Mouse (Mus musculus) myocyte (in vitro differentiated cells): ENCODE measurements around the gene Bscl2. TPM values are rescaled to one million over a fixed set of nuclear protein-coding genes. Genes with fewer than 3 reads are reported as not detected.

Source experiments
- H3K27me3 ChIP-seq: one replicate; pipeline ENCODE4 v1.6.1; 2011; ENCODE audit not compliant: control insufficient read depth, insufficient read depth, insufficient read length
- H3K36me3 ChIP-seq: one replicate; pipeline ENCODE4 v1.6.1; 2011; ENCODE audit not compliant: control insufficient read depth, insufficient read depth
- H3K4me2 ChIP-seq: one replicate; pipeline ENCODE4 v1.6.1; 2011; ENCODE audit warnings: low read depth, control low read depth
- H3K4me3 ChIP-seq: one replicate; pipeline ENCODE4 v1.5.1; 2011; ENCODE audit warnings: mild to moderate bottlenecking, control low read depth, moderate library complexity
- H3K79me2 ChIP-seq: one replicate; pipeline ENCODE4 v1.6.1; 2011; ENCODE audit not compliant: control insufficient read depth, insufficient read depth
- H3ac ChIP-seq: one replicate; pipeline ENCODE4 v1.6.1; 2011; ENCODE audit not compliant: control insufficient read depth, insufficient read length
- CEBPB ChIP-seq: IDR thresholded peaks from 2 replicates; pipeline ENCODE4 v1.6.1; 2011; ENCODE audit warnings: mild to moderate bottlenecking, moderate library complexity; ENCODE audit not compliant: poor library complexity, insufficient read depth, severe bottlenecking
- E2F4 ChIP-seq: IDR thresholded peaks from one replicate; pipeline ENCODE4 v1.6.1; 2011; ENCODE audit warnings: mild to moderate bottlenecking, control low read depth, moderate library complexity; ENCODE audit not compliant: insufficient read depth
- MAX ChIP-seq: IDR thresholded peaks from one replicate; pipeline ENCODE4 v1.6.1; 2011; ENCODE audit warnings: low read depth, mild to moderate bottlenecking, control low read depth
- MYOD1 ChIP-seq, 3 experiments: IDR thresholded peaks; one replicate each; pipeline ENCODE4 v1.6.1; 2011; ENCODE audit warnings: control low read depth in 2 of 3, low read depth in 2 of 3, mild to moderate bottlenecking in 2 of 3, moderate library complexity in 1 of 3; ENCODE audit not compliant: insufficient read length in 2 of 3, control insufficient read depth in 1 of 3
- MYOG ChIP-seq, 3 experiments: IDR thresholded peaks; one replicate each; pipeline ENCODE4 v1.6.1; 2011; ENCODE audit warnings: control low read depth in 2 of 3, low read depth in 2 of 3, mild to moderate bottlenecking in 2 of 3; ENCODE audit not compliant: insufficient read length in 2 of 3, control insufficient read depth in 1 of 3, insufficient read depth in 1 of 3
- POLR2A ChIP-seq: IDR thresholded peaks from one replicate; pipeline ENCODE4 v1.6.1; 2011; ENCODE audit warnings: low read depth, mild to moderate bottlenecking, control low read depth, moderate library complexity; ENCODE audit not compliant: insufficient read length
- POLR2AphosphoS2 ChIP-seq: IDR thresholded peaks from one replicate; pipeline ENCODE4 v1.6.1; 2011; ENCODE audit warnings: low read depth, control low read depth; ENCODE audit not compliant: insufficient read length
- REST ChIP-seq: IDR thresholded peaks from one replicate; pipeline ENCODE4 v1.6.1; 2011; ENCODE audit warnings: mild to moderate bottlenecking, control low read depth, moderate library complexity; ENCODE audit not compliant: insufficient read depth, insufficient read length
- SRF ChIP-seq: IDR thresholded peaks from one replicate; pipeline ENCODE4 v1.6.1; 2011; ENCODE audit warnings: low read depth; ENCODE audit not compliant: control insufficient read depth, insufficient read length
- TCF12 ChIP-seq: IDR thresholded peaks from one replicate; pipeline ENCODE4 v1.6.1; 2011; ENCODE audit warnings: mild to moderate bottlenecking, control low read depth; ENCODE audit not compliant: poor library complexity, insufficient read depth, severe bottlenecking
- TCF3 ChIP-seq: IDR thresholded peaks from one replicate; pipeline ENCODE4 v1.6.1; 2011; ENCODE audit warnings: low read depth, control low read depth; ENCODE audit not compliant: insufficient read length
- USF1 ChIP-seq: IDR thresholded peaks from one replicate; pipeline ENCODE4 v1.6.1; 2011; ENCODE audit warnings: low read depth, mild to moderate bottlenecking, control low read depth, moderate library complexity
- polyA plus RNA-seq: library from polyadenylated mRNA; unstranded; fragments of >200 nt; fragmentation: generic; extraction: Trizol; gene quantifications from one replicate; pipeline ENCODE4 v1.2.1, GENCODE M21; 2012; ENCODE audit warnings: missing spikeins

Bscl2 gene
- polyA plus RNA-seq, 1 experiment = 5.7 TPM

- no peak overlapping the region for H3K4me3 ChIP-seq
- H3K27me3 ChIP-seq = no peaks in the 10 kb centered on the region
- no peak overlapping the region for H3K4me2 ChIP-seq
- TF ChIP-seq POLR2AphosphoS2 (no peak), E2F4 (no peak), SRF (no peak)
- peaks cover 27% of the 10 kb centered on the region for H3K36me3 ChIP-seq
- no peaks in the 10 kb centered on the region for H3K79me2 ChIP-seq
- H3ac ChIP-seq = no peak overlapping the region
Observed at GRCm38 (mm10) chr19:8848356-8848755, 11.1 kb downstream of the Bscl2 start.

- peaks cover 22% of the 10 kb centered on the region for H3K36me3 ChIP-seq
- TF ChIP-seq USF1 (peak; percentile 57), MYOD1 (IDR thresholded peaks at IDR 0.05; ENCODE audit: control insufficient read depth in 1 of 3, insufficient read length in 2 of 3, low read depth in 2 of 3) (no peak), CEBPB (no peak)
- no peaks in the 10 kb centered on the region for H3K27me3 ChIP-seq
- H3K4me3 ChIP-seq = no peak within 1 kb of the TSS
- H3K79me2 ChIP-seq = no peaks in the 10 kb centered on the region
- no peak within 1 kb of the TSS for H3ac ChIP-seq
- H3K4me2 ChIP-seq = peak within 1 kb of the TSS; percentile 20
Observed at GRCm38 (mm10) chr19:8850402-8850901, 13.2 kb downstream of the Bscl2 start, which contains the start of gene Lrrn4cl. Gene Lrrn4cl (plus strand): TSS chr19:8850768.

GRCm38 (mm10) chr19:8851639-8852038, 14.4 kb downstream of the Bscl2 start:
- no peaks in the 10 kb centered on the region for H3K27me3 ChIP-seq
- no peak overlapping the region for H3K4me3 ChIP-seq
- no peak for TF ChIP-seq REST
- TF ChIP-seq POLR2A = no peak
- TF ChIP-seq MYOD1 (IDR thresholded peaks at IDR 0.05; ENCODE audit: control insufficient read depth in 1 of 3, insufficient read length in 2 of 3, low read depth in 2 of 3) = no peak
- TF ChIP-seq CEBPB = no peak
- no peak for TF ChIP-seq TCF3
- no peak for TF ChIP-seq MAX
- TF ChIP-seq TCF12 = no peak
- TF ChIP-seq E2F4 = no peak
- TF ChIP-seq POLR2AphosphoS2 = no peak
- H3K79me2 ChIP-seq = no peaks in the 10 kb centered on the region
- peaks cover 12% of the 10 kb centered on the region for H3K36me3 ChIP-seq
- H3K4me2 ChIP-seq = no peak overlapping the region
- H3ac ChIP-seq = no peak overlapping the region

- Histone ChIP-seq H3K4me3 (no peak overlapping the region), H3K27me3 (no peaks in the 10 kb centered on the region), H3K36me3 (peaks cover 8% of the 10 kb centered on the region), H3K79me2 (no peaks in the 10 kb centered on the region), H3ac (no peak overlapping the region), H3K4me2 (no peak overlapping the region)
- TF ChIP-seq TCF12 (no peak), SRF (no peak), POLR2AphosphoS2 (no peak), USF1 (no peak), MYOG (IDR thresholded peaks at IDR 0.05; ENCODE audit: control insufficient read depth in 1 of 3, insufficient read depth in 1 of 3, insufficient read length in 2 of 3, low read depth in 2 of 3) (no peak), REST (no peak), E2F4 (no peak), TCF3 (no peak), MYOD1 (IDR thresholded peaks at IDR 0.05; ENCODE audit: control insufficient read depth in 1 of 3, insufficient read length in 2 of 3, low read depth in 2 of 3) (no peak), CEBPB (no peak), MAX (no peak), POLR2A (no peak)
Observed at GRCm38 (mm10) chr19:8852236-8852928, 15.1 kb downstream of the Bscl2 start.

- H3K36me3 ChIP-seq = peaks cover 8% of the 10 kb centered on the region
- H3K4me3 ChIP-seq = no peak overlapping the region
- no peak overlapping the region for H3ac ChIP-seq
- no peak for TF ChIP-seq POLR2AphosphoS2
- TF ChIP-seq E2F4 = no peak
- TF ChIP-seq MYOD1 (IDR thresholded peaks at IDR 0.05; ENCODE audit: control insufficient read depth in 1 of 3, insufficient read length in 2 of 3, low read depth in 2 of 3) = no peak
- TF ChIP-seq MYOG (IDR thresholded peaks at IDR 0.05; ENCODE audit: control insufficient read depth in 1 of 3, insufficient read depth in 1 of 3, insufficient read length in 2 of 3, low read depth in 2 of 3) = no peak
- no peak for TF ChIP-seq TCF12
- H3K4me2 ChIP-seq = no peak overlapping the region
- H3K79me2 ChIP-seq = no peaks in the 10 kb centered on the region
- H3K27me3 ChIP-seq = no peaks in the 10 kb centered on the region
Observed at GRCm38 (mm10) chr19:8853117-8853516, 15.8 kb downstream of the Bscl2 start.
